Mouse (Mus musculus) stomach, postnatal 0 days (tissue): ENCODE measurements around the gene Wdr63.

ENCODE experiments used
- CTCF ChIP-seq: IDR thresholded peaks from 2 replicates; pipeline ENCODE4 v1.5.1; 2016; ENCODE audit warnings: antibody characterized with exemption, low read depth, mild to moderate bottlenecking, moderate library complexity
- EP300 ChIP-seq: optimal IDR thresholded peaks from 2 replicates; pipeline ENCODE3; 2016; ENCODE audit warnings: antibody characterized with exemption

GRCm38 (mm10) chr3:146097861-146098260 lies 10.1 kb downstream of the Wdr63 start:
- TF ChIP-seq EP300, result no peak
- TF ChIP-seq CTCF, result no peak
